Mouse (Mus musculus): ENCODE results near the gene Atpif1.
"Not testable (repeated sequence)": the region's sequence is repeated elsewhere in the genome, so short reads cannot be mapped to it uniquely, and the experiment has no call there.

Gene Atpif1

GRCm38 (mm10) chr4:132532981-132533916 is at the start of gene Atpif1:
Gene Atpif1 (minus strand): TSS chr4:132533659.
- peak; percentile 96 for DNase-seq (ENCODE audit: low spot score)

- DNase-seq (ENCODE audit: low spot score) = no peak
Measured at GRCm38 (mm10) chr4:132574809-132575347, 41.4 kb upstream of the Atpif1 start.

GRCm38 (mm10) chr4:132573327-132573726 is 39.9 kb upstream of the Atpif1 start:
- no peak for DNase-seq (ENCODE audit: low spot score)

- DNase-seq (ENCODE audit: low spot score) = no peak
Measured at GRCm38 (mm10) chr4:132571190-132571589, 37.7 kb upstream of the Atpif1 start.

GRCm38 (mm10) chr4:132569115-132569514 is 35.7 kb upstream of the Atpif1 start:
- DNase-seq (ENCODE audit: low spot score) = no peak

- DNase-seq (ENCODE audit: low spot score) = no peak
Measured at GRCm38 (mm10) chr4:132567361-132567779, 33.9 kb upstream of the Atpif1 start.

- DNase-seq (ENCODE audit: low spot score) = no peak
Measured at GRCm38 (mm10) chr4:132565089-132565747, 31.8 kb upstream of the Atpif1 start.

- DNase-seq (ENCODE audit: low spot score) = no peak
Measured at GRCm38 (mm10) chr4:132563965-132564364, 30.5 kb upstream of the Atpif1 start, which contains the start of gene Ptafr. Gene Ptafr (plus strand): TSS chr4:132564067.

GRCm38 (mm10) chr4:132563261-132563660 is 29.8 kb upstream of the Atpif1 start:
- no peak for DNase-seq (ENCODE audit: low spot score)

GRCm38 (mm10) chr4:132555550-132555949 is 22.1 kb upstream of the Atpif1 start:
- not testable (repeated sequence) for DNase-seq (ENCODE audit: low spot score)

GRCm38 (mm10) chr4:132554653-132555052 is 21.2 kb upstream of the Atpif1 start:
- no peak for DNase-seq (ENCODE audit: low spot score)

- no peak for DNase-seq (ENCODE audit: low spot score)
Measured at GRCm38 (mm10) chr4:132554221-132554620, 20.8 kb upstream of the Atpif1 start.

GRCm38 (mm10) chr4:132545851-132546250 is 12.4 kb upstream of the Atpif1 start:
- DNase-seq (ENCODE audit: low spot score) = peak; percentile 87

GRCm38 (mm10) chr4:132542724-132543123 is 9.3 kb upstream of the Atpif1 start:
- no peak for DNase-seq (ENCODE audit: low spot score)

GRCm38 (mm10) chr4:132541413-132541812 is 8.0 kb upstream of the Atpif1 start:
- DNase-seq (ENCODE audit: low spot score) = no peak

- no peak for DNase-seq (ENCODE audit: low spot score)
Measured at GRCm38 (mm10) chr4:132539481-132539880, 6.0 kb upstream of the Atpif1 start.

GRCm38 (mm10) chr4:132535406-132536121 is 2.1 kb upstream of the Atpif1 start, which contains the start of gene Dnajc8:
Gene Dnajc8 (plus strand): TSS chr4:132535550.
- DNase-seq (ENCODE audit: low spot score) = peak; percentile 97

- peak; percentile 39 for DNase-seq (ENCODE audit: low spot score)
Measured at GRCm38 (mm10) chr4:132532496-132532895, 963 bp downstream of the Atpif1 start.

GRCm38 (mm10) chr4:132530033-132530804 is 3.2 kb downstream of the Atpif1 start:
- no peak for DNase-seq (ENCODE audit: low spot score)

- no peak for DNase-seq (ENCODE audit: low spot score)
Measured at GRCm38 (mm10) chr4:132529344-132529743, 4.1 kb downstream of the Atpif1 start.

- DNase-seq (ENCODE audit: low spot score) = no peak
Measured at GRCm38 (mm10) chr4:132527917-132528522, 5.4 kb downstream of the Atpif1 start.

Measured in embryo, embryonic 10 days (tissue).